Mouse (Mus musculus) embryonic facial prominence, embryonic 14.5 days (tissue): ENCODE measurements around the gene Reps1. TPM values are rescaled to one million over a fixed set of nuclear protein-coding genes. Genes with fewer than 3 reads are reported as not detected.

Source experiments
- ATAC-seq: fragments of 200-750 bp; cut with Nextera tagmentation; 2 replicates; pipeline ENCODE4 v1.8.0; 2017; ENCODE audit warnings: low read depth, moderate number of reproducible peaks, moderate TSS enrichment
- DNase-seq: peaks from one replicate; pipeline ENCODE4 v3.0.0-alpha.2; 2015; ENCODE audit warnings: low spot score
- H3K27ac ChIP-seq: fragments of 300-500 bp; sonication (generic); replicated peaks from 2 replicates; pipeline ENCODE4 v1.5.1; 2014; ENCODE audit warnings: low read depth, mild to moderate bottlenecking, low read length, moderate library complexity
- H3K27me3 ChIP-seq: fragments of 300-500 bp; sonication (generic); replicated peaks from 2 replicates; pipeline ENCODE4 v1.6.1; 2014; ENCODE audit warnings: low read length; ENCODE audit not compliant: control insufficient read depth, insufficient read depth
- H3K36me3 ChIP-seq: fragments of 300-500 bp; sonication (generic); 2 replicates; pipeline ENCODE4 v1.6.1; 2014; ENCODE audit warnings: low read length, mixed read lengths; ENCODE audit not compliant: control insufficient read depth, insufficient read depth
- H3K4me1 ChIP-seq: fragments of 300-500 bp; sonication (generic); 2 replicates; pipeline ENCODE4 v1.6.1; 2014; ENCODE audit warnings: antibody characterized with exemption, low read length; ENCODE audit not compliant: control insufficient read depth, insufficient read depth
- H3K4me2 ChIP-seq: fragments of 300-500 bp; sonication (generic); 2 replicates; pipeline ENCODE4 v1.6.1; 2014; ENCODE audit warnings: low read depth, mild to moderate bottlenecking, low read length, moderate library complexity, mixed read lengths
- H3K4me3 ChIP-seq: fragments of 300-500 bp; sonication (generic); 2 replicates; pipeline ENCODE4 v1.5.1; 2014; ENCODE audit warnings: low read depth, mild to moderate bottlenecking, low read length
- H3K9ac ChIP-seq: fragments of 300-500 bp; sonication (generic); 2 replicates; pipeline ENCODE4 v1.6.1; 2014; ENCODE audit warnings: low read depth, mild to moderate bottlenecking, low read length, moderate library complexity, mixed read lengths
- H3K9me3 ChIP-seq: fragments of 300-500 bp; sonication (generic); 2 replicates; pipeline ENCODE4 v1.6.1; 2016; ENCODE audit warnings: low read length; ENCODE audit not compliant: control insufficient read depth
- WGBS: fragments of 180-500 bp; shearing (Covaris S2); extraction: QIAGEN DNeasy Blood & Tissue Kit; methylation state at CpG from one replicate; pipeline ENCODE4 v1.1.7; 2014; 5-methylcytosine and 5-hydroxymethylcytosine counted together
- polyA plus RNA-seq: library from polyadenylated mRNA; unstranded; fragments of >200 nt; fragmentation: Nextera tagmentation; extraction: Ambion mirVana; gene quantifications from 2 replicates; pipeline ENCODE4 v1.2.1, GENCODE M21; 2014

The Reps1 gene
- 20.5 and 21.7 TPM in 2 replicates for polyA plus RNA-seq

DNA sequence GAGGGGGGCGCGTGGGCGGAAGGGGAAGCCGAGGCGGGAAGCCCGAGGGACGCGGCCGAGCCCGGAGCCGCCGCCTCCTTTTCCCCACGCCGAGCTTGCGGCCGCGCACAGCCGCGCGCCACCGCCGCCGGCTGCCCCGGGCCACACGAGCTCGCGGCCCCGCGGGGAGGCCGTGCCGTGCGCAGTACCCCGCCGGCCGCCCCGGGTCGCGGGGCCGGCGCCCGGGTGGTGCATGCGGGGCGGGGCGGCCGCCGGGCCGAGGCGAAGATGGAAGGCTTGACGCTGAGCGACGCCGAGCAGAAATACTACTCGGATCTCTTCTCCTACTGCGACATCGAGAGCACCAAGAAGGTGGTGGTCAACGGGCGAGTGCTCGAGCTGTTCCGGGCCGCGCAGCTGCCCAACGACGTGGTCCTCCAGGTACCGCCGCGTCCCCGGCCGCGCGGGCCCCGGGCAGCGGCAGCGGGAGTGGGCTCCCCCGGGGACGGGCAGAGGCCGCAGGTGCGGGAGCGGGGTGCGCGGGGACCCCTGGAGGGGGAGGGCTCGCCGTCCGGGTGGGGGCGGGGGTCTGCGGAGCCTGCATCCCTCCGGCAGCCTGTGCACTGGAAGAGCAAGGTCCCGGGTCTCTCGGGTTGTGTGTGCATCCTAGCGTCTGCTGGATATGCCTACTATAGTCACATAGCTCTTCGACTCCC lies at the start of gene Reps1:
Gene Reps1, plus strand, starts transcription at position 166 of the 695 bp plus-strand sequence.
- Histone ChIP-seq H3K9me3 (no peaks in the 10 kb centered on the region), H3K4me2 (peak within 1 kb of the TSS; percentile 79), H3K27ac (peak within 1 kb of the TSS; percentile 94), H3K4me1 (peaks cover 23% of the 10 kb centered on the region), H3K9ac (peak within 1 kb of the TSS; percentile 93), H3K4me3 (peak within 1 kb of the TSS; percentile 95), H3K36me3 (no peaks in the 10 kb centered on the region), H3K27me3 (no peaks in the 10 kb centered on the region)
- ATAC-seq, result peak; percentile 78
- 0% methylated on average over 40 of the region's 90 CpGs for WGBS
- DNase-seq, result peak; percentile 69

DNA sequence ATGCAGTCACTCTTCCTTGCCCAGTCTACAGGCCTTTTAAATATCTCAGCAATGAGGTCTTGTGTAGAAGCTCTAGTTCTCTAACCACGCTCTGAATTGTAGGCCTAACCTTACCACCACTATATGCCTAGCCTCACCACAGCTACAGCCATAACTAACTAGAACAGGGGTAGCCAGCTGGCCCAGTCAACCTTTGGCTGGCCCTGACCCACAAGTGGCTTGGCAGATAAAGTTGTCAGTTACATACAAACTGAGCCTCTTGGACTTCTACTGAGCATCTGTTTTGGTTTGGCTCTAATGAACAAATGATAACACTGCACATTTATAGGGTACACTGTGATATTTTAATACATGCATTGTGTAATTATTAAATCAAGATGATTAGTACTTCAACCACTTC lies 48.9 kb upstream of the Reps1 start:
- Histone ChIP-seq H3K4me1 (no peaks in the 10 kb centered on the region), H3K4me2 (no peak overlapping the region), H3K27me3 (no peaks in the 10 kb centered on the region), H3K9me3 (no peaks in the 10 kb centered on the region), H3K36me3 (peaks cover 7% of the 10 kb centered on the region; the same call in 1 of the 2 replicates), H3K4me3 (no peak overlapping the region), H3K9ac (no peak overlapping the region), H3K27ac (no peak overlapping the region)
- no peak for DNase-seq
- no peak for ATAC-seq
- 88% methylated on average over 1 of the region's 1 CpGs for WGBS

DNA sequence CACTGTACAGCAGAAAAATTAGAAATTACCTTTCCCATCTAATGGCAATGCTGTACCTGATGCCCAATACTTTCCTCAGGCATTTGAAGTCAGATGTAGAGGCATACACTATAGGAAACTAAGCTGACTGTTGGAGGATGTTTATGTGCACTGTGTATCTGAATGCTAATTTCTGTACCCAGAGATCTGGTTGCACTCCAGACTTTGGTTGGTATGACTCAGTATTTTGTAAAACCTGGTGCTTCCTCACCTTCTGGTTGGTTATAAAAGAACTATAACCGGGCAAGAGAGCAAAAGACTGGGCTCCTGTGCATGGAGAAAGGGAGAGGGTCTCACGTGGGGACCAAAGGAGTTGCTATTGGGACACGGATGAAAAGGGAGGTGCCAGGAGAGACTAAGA lies 48.4 kb upstream of the Reps1 start:
- no peak overlapping the region for H3K9ac ChIP-seq
- ATAC-seq, result no peak
- H3K4me1 ChIP-seq, result no peaks in the 10 kb centered on the region
- H3K27ac ChIP-seq, result no peak overlapping the region
- H3K9me3 ChIP-seq, result no peaks in the 10 kb centered on the region
- no peak overlapping the region for H3K4me2 ChIP-seq
- DNase-seq, result no peak
- no peak overlapping the region for H3K4me3 ChIP-seq
- H3K36me3 ChIP-seq, result peaks cover 7% of the 10 kb centered on the region; the same call in 1 of the 2 replicates
- H3K27me3 ChIP-seq, result no peaks in the 10 kb centered on the region
- WGBS, result 85% methylated on average over 3 of the region's 3 CpGs

DNA sequence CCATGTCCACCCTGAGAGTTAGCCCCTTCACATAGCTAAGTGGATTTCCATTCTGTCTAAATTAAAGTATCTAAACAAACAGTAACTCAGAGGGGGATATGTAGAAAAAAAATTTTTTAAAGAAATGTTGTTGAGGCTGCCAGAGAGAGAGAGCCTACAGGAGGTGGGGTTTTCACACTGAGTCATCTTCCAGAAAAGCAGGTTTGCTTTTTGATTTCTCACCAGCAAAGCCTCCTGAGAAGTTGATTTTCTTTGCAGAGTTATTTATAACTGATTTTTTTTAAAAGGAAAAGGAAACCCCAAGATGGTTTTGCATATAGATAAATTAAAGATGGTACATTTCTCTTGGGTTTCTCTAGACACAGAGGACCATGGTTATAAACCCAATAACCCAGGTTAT lies 47.5 kb upstream of the Reps1 start:
- DNase-seq (no peak), ATAC-seq (no peak)
- H3K4me3 ChIP-seq, result no peak overlapping the region
- H3K27me3 ChIP-seq, result no peaks in the 10 kb centered on the region
- H3K9ac ChIP-seq, result no peak overlapping the region
- no peaks in the 10 kb centered on the region for H3K4me1 ChIP-seq
- H3K27ac ChIP-seq, result no peak overlapping the region
- peaks cover 7% of the 10 kb centered on the region; the same call in 1 of the 2 replicates for H3K36me3 ChIP-seq
- H3K4me2 ChIP-seq, result no peak overlapping the region
- H3K9me3 ChIP-seq, result no peaks in the 10 kb centered on the region

DNA sequence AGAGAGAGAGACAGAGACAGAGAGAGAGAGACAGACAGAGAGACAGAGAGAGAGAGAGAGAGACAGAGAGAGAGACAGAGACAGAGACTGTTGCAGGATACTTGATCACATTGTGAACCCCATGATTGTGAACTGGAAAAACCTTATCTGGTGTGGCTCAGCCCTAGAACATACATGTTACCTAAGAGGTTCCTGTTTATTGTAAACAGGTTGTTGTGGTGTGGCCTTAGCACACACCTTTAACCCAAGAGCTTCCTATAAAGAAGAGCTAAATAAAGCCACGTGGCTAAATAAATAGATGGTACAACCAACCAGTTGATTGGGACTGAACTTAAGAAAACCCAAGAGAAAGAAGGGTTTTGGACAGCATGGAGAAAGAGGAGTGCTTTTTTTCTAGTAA lies 45.9 kb upstream of the Reps1 start:
- no peak overlapping the region for H3K9ac ChIP-seq
- no peaks in the 10 kb centered on the region for H3K9me3 ChIP-seq
- peaks cover 16% of the 10 kb centered on the region; the same call in 1 of the 2 replicates for H3K36me3 ChIP-seq
- H3K27me3 ChIP-seq, result no peaks in the 10 kb centered on the region
- DNase-seq, result no peak
- no peak overlapping the region for H3K4me3 ChIP-seq
- H3K4me1 ChIP-seq, result no peaks in the 10 kb centered on the region
- H3K27ac ChIP-seq, result no peak overlapping the region
- no peak for ATAC-seq
- WGBS, result 91% methylated on average over 1 of the region's 1 CpGs
- no peak overlapping the region for H3K4me2 ChIP-seq

- 82% methylated on average over 5 of the region's 5 CpGs for WGBS
- Histone ChIP-seq H3K27ac (no peak overlapping the region), H3K4me3 (no peak overlapping the region), H3K36me3 (peaks cover 25% of the 10 kb centered on the region), H3K9me3 (no peaks in the 10 kb centered on the region), H3K4me1 (no peaks in the 10 kb centered on the region), H3K27me3 (no peaks in the 10 kb centered on the region), H3K9ac (no peak overlapping the region), H3K4me2 (no peak overlapping the region)
- ATAC-seq, result no peak
- no peak for DNase-seq
Observed at GRCm38 (mm10) chr10:18011761-18012160, 43.9 kb upstream of the Reps1 start.

GRCm38 (mm10) chr10:18020443-18020842 lies 35.2 kb upstream of the Reps1 start:
- no peak overlapping the region for H3K9ac ChIP-seq
- no peak overlapping the region for H3K4me3 ChIP-seq
- no peak for ATAC-seq
- H3K4me1 ChIP-seq, result 0 out of 2 replicates have a peak, but pooled peaks cover 7% of the 10 kb centered on the region
- peaks cover 27% of the 10 kb centered on the region for H3K36me3 ChIP-seq
- no peaks in the 10 kb centered on the region for H3K27me3 ChIP-seq
- peak; percentile 16 for DNase-seq
- no peaks in the 10 kb centered on the region for H3K9me3 ChIP-seq
- H3K27ac ChIP-seq, result no peak overlapping the region
- H3K4me2 ChIP-seq, result peak overlapping the region; percentile 68; the same call in 1 of the 2 replicates
- WGBS, result 79% methylated on average over 7 of the region's 7 CpGs

DNA sequence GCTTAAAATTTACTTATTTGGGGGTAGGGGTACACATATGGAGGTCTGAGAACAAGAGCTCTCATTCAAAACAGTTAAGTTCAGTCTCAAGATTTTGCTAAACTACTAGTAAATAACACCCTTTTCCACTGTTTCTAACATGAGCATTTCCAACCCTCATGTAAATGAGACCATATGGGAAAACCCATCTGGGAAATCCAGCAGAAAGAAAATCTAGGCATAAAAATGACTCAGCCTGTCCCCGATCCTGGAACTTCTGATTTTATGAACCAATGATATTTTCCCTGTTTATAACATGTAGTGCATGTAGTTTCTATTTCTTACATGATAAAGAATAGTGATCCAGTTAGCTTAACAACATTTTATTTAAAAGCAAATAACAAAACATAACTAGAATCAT lies 34.8 kb upstream of the Reps1 start:
- ATAC-seq (no peak), DNase-seq (peak; percentile 5)
- 0 out of 2 replicates have a peak, but pooled peaks cover 7% of the 10 kb centered on the region for H3K4me1 ChIP-seq
- no peaks in the 10 kb centered on the region for H3K27me3 ChIP-seq
- peak overlapping the region; percentile 68 for H3K4me2 ChIP-seq
- no peaks in the 10 kb centered on the region for H3K9me3 ChIP-seq
- no peak overlapping the region for H3K4me3 ChIP-seq
- no peak overlapping the region for H3K27ac ChIP-seq
- no peak overlapping the region for H3K9ac ChIP-seq
- 36% methylated on average over 1 of the region's 1 CpGs for WGBS
- H3K36me3 ChIP-seq, result peaks cover 27% of the 10 kb centered on the region
